Mouse (Mus musculus) urinary bladder, postnatal 10 days (tissue): ENCODE results near the gene Fam43a.

Source experiments
- DNase-seq: peaks from one replicate; pipeline ENCODE4 v3.0.0; 2022; ENCODE audit warnings: low spot score

Fam43a gene

GRCm38 (mm10) chr16:30629509-30629908 lies 30.0 kb downstream of the Fam43a start:
- DNase-seq = no peak

GRCm38 (mm10) chr16:30633906-30634746 lies 34.6 kb downstream of the Fam43a start:
- DNase-seq = no peak

GRCm38 (mm10) chr16:30638586-30638985 lies 39.1 kb downstream of the Fam43a start:
- DNase-seq = no peak

GRCm38 (mm10) chr16:30640591-30640990 lies 41.1 kb downstream of the Fam43a start:
- no peak for DNase-seq

- no peak for DNase-seq
Measured at GRCm38 (mm10) chr16:30641408-30641807, 41.9 kb downstream of the Fam43a start.

GRCm38 (mm10) chr16:30642229-30642628 lies 42.7 kb downstream of the Fam43a start:
- DNase-seq = no peak

GRCm38 (mm10) chr16:30644981-30645380 lies 45.5 kb downstream of the Fam43a start:
- no peak for DNase-seq

GRCm38 (mm10) chr16:30645841-30646558 lies 46.5 kb downstream of the Fam43a start:
- DNase-seq = no peak

GRCm38 (mm10) chr16:30646856-30647255 lies 47.3 kb downstream of the Fam43a start:
- DNase-seq = no peak

- no peak for DNase-seq
Measured at GRCm38 (mm10) chr16:30651292-30651691, 51.8 kb downstream of the Fam43a start.
